Mouse (Mus musculus): ENCODE results near the gene C130074G19Rik.

C130074G19Rik gene

GRCm38 (mm10) chr1:184844326-184845066, 38.5 kb downstream of the C130074G19Rik start:
- DNase-seq (ENCODE audit: low spot score): peak; percentile 21

- no peak for DNase-seq (ENCODE audit: low spot score)
Observed at GRCm38 (mm10) chr1:184837649-184838048, 45.4 kb downstream of the C130074G19Rik start.

GRCm38 (mm10) chr1:184836350-184836749, 46.7 kb downstream of the C130074G19Rik start:
- DNase-seq (ENCODE audit: low spot score): no peak

GRCm38 (mm10) chr1:184833499-184833898, 49.5 kb downstream of the C130074G19Rik start:
- DNase-seq (ENCODE audit: low spot score): no peak

GRCm38 (mm10) chr1:184832211-184832610, 50.8 kb downstream of the C130074G19Rik start:
- no peak for DNase-seq (ENCODE audit: low spot score)

- no peak for DNase-seq (ENCODE audit: low spot score)
Observed at GRCm38 (mm10) chr1:184829897-184830296, 53.1 kb downstream of the C130074G19Rik start.

GRCm38 (mm10) chr1:184827175-184827701, 55.8 kb downstream of the C130074G19Rik start:
- DNase-seq (ENCODE audit: low spot score): no peak

- DNase-seq (ENCODE audit: low spot score): no peak
Observed at GRCm38 (mm10) chr1:184825093-184825492, 57.9 kb downstream of the C130074G19Rik start.

- DNase-seq (ENCODE audit: low spot score): peak; percentile 75
Observed at GRCm38 (mm10) chr1:184824439-184824851, 58.6 kb downstream of the C130074G19Rik start.

GRCm38 (mm10) chr1:184822678-184823077, 60.3 kb downstream of the C130074G19Rik start:
- no peak for DNase-seq (ENCODE audit: low spot score)

Data from spleen, adult 12 weeks (tissue).